In genomic region chr1:135687771-135688492, GRCm38 (mm10) we compare ENCODE assay signal across 7 mouse cellular contexts. TPM values are rescaled to one million over a fixed set of nuclear protein-coding genes. Genes with fewer than 3 reads are reported as not detected.
DNase-seq lines count a peak whose midpoint lies in the region; ATAC-seq and TF ChIP-seq lines count a peak whose summit lies in the region.

No protein-coding gene starts in this region.

- H3K27ac ChIP-seq in ES-E14 (ENCODE audit: insufficient read depth, low read depth, low read length, poor library complexity, severe bottlenecking): no peak overlapping the region
- H3K27ac ChIP-seq in embryonic facial prominence, embryonic 14.5 days (replicated peaks; ENCODE audit: low read depth, low read length): peak overlapping the region; percentile 82
- H3K27ac ChIP-seq in heart, embryonic 15.5 days: peak overlapping the region; percentile 95
- H3K27ac ChIP-seq in macrophage: peak overlapping the region; percentile 70

- under 1% methylated on average over 30 of the region's 81 CpGs for WGBS in embryonic facial prominence, embryonic 14.5 days
- WGBS in heart, embryonic 15.5 days: under 1% methylated on average over 67 of the region's 81 CpGs
- WGBS in macrophage (ENCODE audit: missing documents): 1% methylated on average over 76 of the region's 81 CpGs

- H3K4me3 ChIP-seq in ES-E14 (ENCODE audit: insufficient read depth in 1 of 2, low read depth in 1 of 2, low read length in 2 of 2, poor library complexity in 1 of 2, severe bottlenecking in 1 of 2): peak overlapping the region; percentile 78 to 84
- H3K4me3 ChIP-seq in embryonic facial prominence, embryonic 14.5 days (ENCODE audit: low read depth, low read length): peak overlapping the region; percentile 76
- peak overlapping the region; percentile 90 for H3K4me3 ChIP-seq in heart, embryonic 15.5 days
- H3K4me3 ChIP-seq in macrophage (ENCODE audit: inconsistent target): peak overlapping the region; percentile 81

- peaks cover 3 to 6% of the 10 kb centered on the region in 2 experiments; a peak in 2 of 4 replicates for H3K4me1 ChIP-seq in ES-E14 (ENCODE audit: control insufficient read depth in 2 of 2, insufficient read depth in 2 of 2, low read length in 2 of 2, poor library complexity in 1 of 2)
- peaks cover 17% of the 10 kb centered on the region for H3K4me1 ChIP-seq in embryonic facial prominence, embryonic 14.5 days (ENCODE audit: control insufficient read depth, insufficient read depth, low read length)
- peaks cover 48% of the 10 kb centered on the region for H3K4me1 ChIP-seq in heart, embryonic 15.5 days (replicated peaks)

- no peak for DNase-seq in ES-E14 (ENCODE audit: low read depth, low spot score)
- peak; percentile 82 for DNase-seq in adrenal gland, adult 8-10 months
- peak; percentile 87 for DNase-seq in embryonic facial prominence, embryonic 14.5 days (ENCODE audit: low spot score)
- DNase-seq in kidney, postnatal 10 days: peak; percentile 92
- peak; percentile 57 for DNase-seq in right cerebral cortex, postnatal 25 days

- H3K9ac ChIP-seq in ES-E14 (ENCODE audit: insufficient read depth, low read depth, low read length, poor library complexity, severe bottlenecking): peak overlapping the region; percentile 75
- peak overlapping the region; percentile 78 for H3K9ac ChIP-seq in embryonic facial prominence, embryonic 14.5 days (ENCODE audit: low read depth, low read length)
- peak overlapping the region; percentile 92 for H3K9ac ChIP-seq in heart, embryonic 15.5 days

- H3K79me2 ChIP-seq in macrophage (ENCODE audit: inconsistent target): peaks cover 57% of the 10 kb centered on the region

- H3K9me3 ChIP-seq in ES-E14 (ENCODE audit: control insufficient read depth, insufficient read depth, low read depth, low read length): no peaks in the 10 kb centered on the region
- H3K9me3 ChIP-seq in embryonic facial prominence, embryonic 14.5 days (ENCODE audit: control insufficient read depth, low read length): no peaks in the 10 kb centered on the region
- no peaks in the 10 kb centered on the region for H3K9me3 ChIP-seq in heart, embryonic 15.5 days (replicated peaks)

- H3K36me3 ChIP-seq in ES-E14 (ENCODE audit: control insufficient read depth, insufficient read depth, low read length, poor library complexity, severe bottlenecking): no peaks in the 10 kb centered on the region
- H3K36me3 ChIP-seq in embryonic facial prominence, embryonic 14.5 days (ENCODE audit: control insufficient read depth, insufficient read depth, low read length): no peaks in the 10 kb centered on the region
- H3K36me3 ChIP-seq in heart, embryonic 15.5 days: no peaks in the 10 kb centered on the region
- H3K36me3 ChIP-seq in macrophage (ENCODE audit: inconsistent target): no peaks in the 10 kb centered on the region

- no peaks in the 10 kb centered on the region for H3K27me3 ChIP-seq in embryonic facial prominence, embryonic 14.5 days (replicated peaks; ENCODE audit: control insufficient read depth, insufficient read depth, low read length)
- H3K27me3 ChIP-seq in heart, embryonic 15.5 days: no peaks in the 10 kb centered on the region

- in situ Hi-C loops in ES-E14 (cut with MboI; ENCODE audit: low sequenced_read_pairs in 2 of 2, unreplicated experiment in 2 of 2): no loop called here

- peak overlapping the region; percentile 91 for H3K4me2 ChIP-seq in embryonic facial prominence, embryonic 14.5 days (ENCODE audit: low read depth, low read length)
- peak overlapping the region; percentile 96 for H3K4me2 ChIP-seq in heart, embryonic 15.5 days

- peak; percentile 92 for ATAC-seq in embryonic facial prominence, embryonic 14.5 days (ENCODE audit: low read depth)
- peak; percentile 86 for ATAC-seq in heart, embryonic 15.5 days (replicated peaks; ENCODE audit: insufficient number of reproducible peaks, insufficient read depth, low FRiP score, low read depth)

TF ChIP-seq in ES-E14, 5 proteins besides CTCF, POLR2A, EP300 and RAD21:
- TF ChIP-seq ZC3H11A (IDR thresholded peaks at IDR 0.05; ENCODE audit: borderline replicate concordance, low read depth, low read length): no peak
- peak; percentile 39; the same call in 1 of the 2 replicates for TF ChIP-seq CHD2 (IDR thresholded peaks at IDR 0.05; ENCODE audit: low read depth, low read length)

RNA-seq across cellular contexts. Expression of gene Csrp1, which starts 31.9 kb away (rescaled TPM):
- 91.6 and 131 TPM in 2 replicates for total RNA-seq in ES-E14 (2012; rRNA removed)
- total RNA-seq in adrenal gland, adult 8-10 months (2022): 100 to 1,000 TPM in 1 of 4 experiments, 10 to 100 TPM in 3; 92.3 to 122 (median 99.0) TPM
- 112 and 119 TPM in 2 replicates for polyA plus RNA-seq in embryonic facial prominence, embryonic 14.5 days (2014; fragmentation: Nextera tagmentation; extraction: Ambion mirVana)
- polyA plus RNA-seq in heart, embryonic 15.5 days (2015; fragmentation: Nextera tagmentation; extraction: Ambion mirVana): 149 and 169 TPM in 2 replicates
- total RNA-seq in macrophage (2018; cell fraction: chromatin; rRNA removed): 10 to 100 TPM; 16.8 to 68.0 (median 25.6) TPM
- 100 to 1,000 TPM; 145 to 243 (median 187) TPM for total RNA-seq in macrophage (2018; cell fraction: cytosol; rRNA removed)
- 100 to 1,000 TPM in 7 of 26 experiments, 10 to 100 TPM in 19; 50.8 to 118 (median 81.4) TPM for total RNA-seq in macrophage (2018; cell fraction: nucleus; rRNA removed)
- polyA plus RNA-seq in macrophage (2018): 110 to 227 TPM (median 177 TPM) in 3 replicates
